Mouse (Mus musculus) neural tube, embryonic 12.5 days (tissue): Measurements from ENCODE around the gene Arhgap15. TPM values are rescaled to one million over a fixed set of nuclear protein-coding genes. Genes with fewer than 3 reads are reported as not detected.

Source experiments
- ATAC-seq: fragments of 200-750 bp; cut with Nextera tagmentation; 2 replicates; pipeline ENCODE4 v1.8.0; 2017; ENCODE audit warnings: low read depth, mild to moderate bottlenecking, moderate TSS enrichment, moderate library complexity; ENCODE audit not compliant: low FRiP score
- H3K27ac ChIP-seq: fragments of 300-500 bp; sonication (generic); 2 replicates; pipeline ENCODE4 v1.5.1; 2016
- H3K27me3 ChIP-seq: fragments of 300-500 bp; sonication (generic); replicated peaks from 2 replicates; pipeline ENCODE4 v1.6.1; 2016; ENCODE audit warnings: mild to moderate bottlenecking
- H3K36me3 ChIP-seq: fragments of 300-500 bp; sonication (generic); 2 replicates; pipeline ENCODE4 v1.6.1; 2016; ENCODE audit warnings: mild to moderate bottlenecking
- H3K4me1 ChIP-seq: fragments of 300-500 bp; sonication (generic); 2 replicates; pipeline ENCODE4 v1.6.1; 2016
- H3K4me2 ChIP-seq: fragments of 300-500 bp; sonication (generic); replicated peaks from 2 replicates; pipeline ENCODE4 v1.6.1; 2016; ENCODE audit warnings: mild to moderate bottlenecking
- H3K4me3 ChIP-seq: fragments of 300-500 bp; sonication (generic); 2 replicates; pipeline ENCODE4 v1.5.1; 2016
- H3K9ac ChIP-seq: fragments of 300-500 bp; sonication (generic); 2 replicates; pipeline ENCODE4 v1.6.1; 2016; ENCODE audit warnings: mild to moderate bottlenecking
- H3K9me3 ChIP-seq: fragments of 300-500 bp; sonication (generic); 2 replicates; pipeline ENCODE4 v1.6.1; 2016; ENCODE audit warnings: mild to moderate bottlenecking
- WGBS: fragments of 180-500 bp; shearing (Covaris S2); methylation state at CpG from one replicate; pipeline ENCODE4 v1.1.7; 2016; 5-methylcytosine and 5-hydroxymethylcytosine counted together
- polyA plus RNA-seq: library from polyadenylated mRNA; unstranded; fragments of >200 nt; fragmentation: Nextera tagmentation; extraction: Ambion mirVana; gene quantifications from 2 replicates; pipeline ENCODE4 v1.2.1, GENCODE M21; 2016

Arhgap15 gene
- polyA plus RNA-seq, 1 experiment from 2014 or later = 0.81 TPM

DNA sequence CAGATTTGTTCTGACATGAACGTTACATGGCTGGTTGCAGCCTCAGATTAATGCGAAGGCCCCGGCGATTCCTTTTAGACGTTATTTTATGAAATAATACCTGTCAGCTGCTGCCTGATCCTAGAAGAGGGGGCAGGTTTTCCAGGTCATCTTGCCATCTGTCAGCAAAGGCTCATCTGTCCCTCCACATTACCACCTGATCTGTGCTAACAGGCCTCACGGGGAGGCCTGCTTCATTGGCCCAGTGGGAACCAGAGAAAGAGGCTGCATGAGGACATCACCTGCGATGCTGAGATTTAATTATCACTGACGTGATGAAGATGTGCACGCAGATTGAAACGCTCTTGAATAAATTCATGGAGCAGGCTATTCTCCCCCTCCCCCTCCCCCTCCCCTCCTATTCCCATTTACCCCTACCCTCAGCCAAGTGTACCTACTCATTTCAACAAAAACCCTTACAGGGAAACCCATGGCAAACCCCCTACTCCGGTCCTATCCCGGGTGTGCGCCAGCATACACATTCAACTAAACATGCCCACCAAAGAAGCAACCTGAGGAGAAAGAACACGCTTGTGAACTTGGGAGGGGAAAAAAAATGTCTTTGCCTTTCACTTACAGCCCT is 268.9 kb downstream of the Arhgap15 start:
- Histone ChIP-seq H3K9ac (no peak overlapping the region), H3K27ac (no peak overlapping the region), H3K9me3 (no peaks in the 10 kb centered on the region), H3K4me3 (no peak overlapping the region), H3K4me2 (no peak overlapping the region), H3K4me1 (no peaks in the 10 kb centered on the region; the same call in 1 of the 2 replicates), H3K36me3 (no peaks in the 10 kb centered on the region), H3K27me3 (no peaks in the 10 kb centered on the region)
- 69% methylated on average over 14 of the region's 14 CpGs for WGBS
- peak; percentile 87 for ATAC-seq

DNA sequence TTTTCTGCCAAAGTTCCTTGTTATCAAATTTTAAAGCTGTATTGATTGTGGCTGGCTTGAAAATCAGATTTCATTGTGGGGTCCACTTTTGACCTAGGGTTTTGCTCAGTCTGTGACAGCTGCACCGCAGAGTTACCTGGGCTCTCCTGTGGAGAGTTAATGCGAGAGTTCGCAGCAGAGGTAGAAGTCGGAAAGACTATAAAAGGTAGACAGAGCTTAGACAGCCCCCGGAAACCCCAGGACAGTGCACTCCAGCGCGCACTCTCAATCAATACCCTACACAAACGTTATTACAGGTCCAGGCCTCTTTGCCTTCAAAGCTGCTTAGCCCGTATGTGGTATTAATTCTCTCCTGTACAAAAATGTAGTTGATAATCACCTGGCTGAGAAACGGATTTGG is 269.4 kb downstream of the Arhgap15 start:
- no peak for ATAC-seq
- Histone ChIP-seq H3K27me3 (no peaks in the 10 kb centered on the region), H3K9me3 (no peaks in the 10 kb centered on the region), H3K36me3 (no peaks in the 10 kb centered on the region), H3K27ac (no peak overlapping the region), H3K9ac (no peak overlapping the region), H3K4me1 (no peaks in the 10 kb centered on the region; the same call in 1 of the 2 replicates), H3K4me3 (no peak overlapping the region), H3K4me2 (no peak overlapping the region)
- 80% methylated on average over 10 of the region's 10 CpGs for WGBS

DNA sequence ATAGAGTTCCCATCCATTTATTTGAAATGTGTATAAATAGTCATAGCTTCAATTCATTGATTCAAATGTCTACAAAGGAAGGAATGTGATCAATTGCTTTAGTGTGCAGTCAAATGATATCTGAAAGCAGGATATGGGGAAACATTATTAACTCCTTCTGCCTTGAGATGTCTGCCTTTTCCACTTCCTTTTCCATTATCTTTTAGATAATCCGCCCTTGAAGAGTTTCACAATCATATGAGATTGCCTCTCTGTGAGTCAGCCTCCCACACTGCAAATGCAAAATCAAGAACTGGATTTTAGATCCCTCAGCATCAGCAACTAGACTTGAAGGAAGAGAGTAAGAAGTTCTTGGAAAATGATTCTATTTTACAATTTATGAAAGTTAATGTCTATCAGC is 276.1 kb downstream of the Arhgap15 start:
- H3K27me3 ChIP-seq = no peaks in the 10 kb centered on the region
- no peak overlapping the region for H3K27ac ChIP-seq
- no peaks in the 10 kb centered on the region for H3K4me1 ChIP-seq
- H3K36me3 ChIP-seq = no peaks in the 10 kb centered on the region
- ATAC-seq = no peak
- H3K4me2 ChIP-seq = no peak overlapping the region
- H3K9ac ChIP-seq = no peak overlapping the region
- no peaks in the 10 kb centered on the region for H3K9me3 ChIP-seq
- WGBS = 89% methylated on average over 1 of the region's 1 CpGs
- H3K4me3 ChIP-seq = no peak overlapping the region

DNA sequence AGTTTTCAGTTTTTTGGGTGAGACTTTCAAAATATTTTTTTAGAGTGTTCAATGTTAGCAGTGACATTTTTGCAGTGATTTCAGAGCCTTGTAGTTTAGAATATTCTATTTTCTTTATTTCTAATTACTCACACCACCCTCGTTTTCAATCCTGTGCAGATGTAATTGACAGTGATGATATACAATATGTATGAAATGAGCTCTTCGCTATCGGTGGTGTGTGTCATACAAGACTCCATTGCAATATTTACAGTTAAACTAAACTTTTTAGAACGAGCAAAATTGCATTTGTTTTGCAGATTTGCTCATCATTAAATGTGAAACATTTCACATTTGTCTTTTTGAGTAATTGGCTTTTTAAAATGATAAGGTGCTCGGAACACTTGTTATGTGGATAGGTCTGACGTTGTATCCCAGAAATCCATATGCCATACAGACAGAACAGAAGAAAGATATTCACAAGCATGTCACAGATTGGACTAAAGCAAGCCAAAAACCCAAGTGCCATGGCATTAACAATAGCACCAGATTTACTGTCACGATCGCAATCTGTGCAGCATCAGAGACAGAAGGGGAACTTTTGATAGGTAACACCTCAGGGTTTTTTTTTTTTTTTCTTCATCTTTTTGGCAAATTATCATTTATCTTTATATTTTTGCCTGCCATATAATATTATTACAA is 280.6 kb downstream of the Arhgap15 start:
- Histone ChIP-seq H3K9me3 (no peaks in the 10 kb centered on the region), H3K4me2 (no peak overlapping the region), H3K4me1 (no peaks in the 10 kb centered on the region), H3K27ac (no peak overlapping the region), H3K36me3 (no peaks in the 10 kb centered on the region), H3K27me3 (no peaks in the 10 kb centered on the region), H3K4me3 (no peak overlapping the region), H3K9ac (no peak overlapping the region)
- ATAC-seq = no peak
- WGBS = 85% methylated on average over 8 of the region's 8 CpGs

DNA sequence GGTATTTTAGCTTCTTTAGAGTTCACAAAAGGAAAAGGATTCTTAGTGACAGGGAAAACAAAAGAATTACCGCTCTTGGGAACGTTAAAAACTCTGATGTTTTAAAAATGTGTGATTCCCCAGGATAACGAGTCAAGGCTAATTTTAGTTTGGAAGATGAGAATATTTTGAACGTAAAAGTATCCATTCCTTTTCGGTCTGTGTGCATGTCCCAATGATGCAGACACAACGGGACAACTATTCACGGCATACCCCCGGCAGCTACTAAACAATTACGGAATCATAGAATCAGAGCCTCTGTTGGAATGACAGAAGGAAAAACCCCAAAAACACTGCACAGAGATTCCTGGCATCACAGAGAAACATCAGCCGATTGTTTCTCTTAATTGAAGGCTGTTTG is 281.2 kb downstream of the Arhgap15 start:
- Histone ChIP-seq H3K9ac (no peak overlapping the region), H3K36me3 (no peaks in the 10 kb centered on the region), H3K4me3 (no peak overlapping the region), H3K9me3 (no peaks in the 10 kb centered on the region), H3K27me3 (no peaks in the 10 kb centered on the region), H3K4me1 (no peaks in the 10 kb centered on the region), H3K4me2 (no peak overlapping the region), H3K27ac (no peak overlapping the region)
- WGBS = 92% methylated on average over 10 of the region's 10 CpGs
- no peak for ATAC-seq

DNA sequence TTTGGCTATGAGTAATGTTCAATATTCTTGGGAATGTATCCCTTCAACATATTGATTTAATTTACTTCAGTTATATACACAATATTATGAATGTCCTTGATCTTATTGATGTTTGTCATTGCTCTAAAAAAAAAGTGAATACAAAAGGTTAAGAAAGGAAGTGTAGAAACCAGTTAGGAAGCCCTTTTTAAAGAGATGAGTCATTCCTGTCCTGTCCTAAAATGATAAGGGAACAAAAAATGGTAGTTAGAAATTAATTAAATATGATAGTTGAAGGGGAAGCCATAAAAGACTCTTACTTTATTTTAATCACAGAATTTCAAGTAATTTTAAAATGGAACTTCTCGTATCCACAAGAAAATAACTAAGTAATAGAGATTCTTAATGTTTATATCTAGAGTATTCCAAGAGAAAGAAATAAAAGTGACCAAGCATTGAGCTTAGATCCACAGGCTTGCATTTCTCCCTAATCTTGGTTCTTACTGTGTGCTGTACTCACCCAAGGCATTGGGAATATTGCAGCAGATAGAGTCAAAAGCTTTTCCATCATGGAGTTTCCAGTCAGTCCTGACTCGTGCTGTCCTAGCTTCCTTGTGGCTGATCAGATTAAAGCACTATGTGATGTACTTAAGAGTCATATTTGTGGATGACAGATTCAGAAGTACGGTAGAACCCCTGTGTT is 291.0 kb downstream of the Arhgap15 start:
- Histone ChIP-seq H3K4me3 (no peak overlapping the region), H3K27me3 (no peaks in the 10 kb centered on the region), H3K36me3 (no peaks in the 10 kb centered on the region), H3K4me2 (no peak overlapping the region), H3K4me1 (no peaks in the 10 kb centered on the region), H3K27ac (no peak overlapping the region), H3K9ac (no peak overlapping the region), H3K9me3 (no peaks in the 10 kb centered on the region)
- ATAC-seq = no peak
- 87% methylated on average over 3 of the region's 3 CpGs for WGBS

DNA sequence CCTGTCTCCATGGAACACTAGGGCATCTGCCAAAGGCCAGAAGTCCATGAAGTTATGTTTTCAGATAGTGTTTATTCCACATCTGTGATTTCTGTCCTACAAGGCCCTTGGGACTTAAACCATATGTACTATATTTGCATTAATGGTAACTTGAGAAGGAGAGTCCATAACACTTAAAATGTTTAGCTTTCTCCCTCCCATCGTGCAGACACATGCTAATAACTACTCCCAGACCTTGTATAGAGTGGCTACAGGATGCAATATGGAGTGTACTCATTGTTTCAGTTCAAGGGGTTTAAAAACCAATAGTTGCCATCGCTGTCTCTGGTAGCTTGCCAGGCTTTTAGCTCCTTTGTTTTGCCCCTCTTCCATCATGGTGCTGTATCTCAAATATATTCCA is 295.5 kb downstream of the Arhgap15 start:
- Histone ChIP-seq H3K27me3 (no peaks in the 10 kb centered on the region), H3K4me2 (no peak overlapping the region), H3K27ac (no peak overlapping the region), H3K4me3 (no peak overlapping the region), H3K4me1 (no peaks in the 10 kb centered on the region), H3K36me3 (no peaks in the 10 kb centered on the region), H3K9ac (no peak overlapping the region), H3K9me3 (no peaks in the 10 kb centered on the region)
- WGBS = 72% methylated on average over 2 of the region's 2 CpGs
- ATAC-seq = no peak

DNA sequence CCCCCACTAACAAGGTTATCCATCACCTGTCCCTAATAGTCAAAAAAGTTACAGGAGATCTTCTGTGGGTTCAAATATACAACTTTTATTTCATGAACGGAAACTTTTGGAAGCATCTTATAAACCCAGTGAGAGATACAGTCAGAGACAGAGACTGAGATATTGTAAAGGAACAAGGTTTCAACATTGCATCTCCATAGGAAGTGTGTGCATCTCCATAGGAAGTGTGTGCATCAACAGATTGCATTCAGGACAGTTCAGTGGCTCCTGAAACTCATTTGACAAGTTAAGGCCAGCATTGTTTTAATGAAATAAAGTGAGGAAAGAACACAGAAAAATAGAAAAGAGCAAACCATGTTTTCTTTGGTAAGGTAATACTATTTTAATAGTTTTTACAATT is 296.0 kb downstream of the Arhgap15 start:
- Histone ChIP-seq H3K9me3 (no peaks in the 10 kb centered on the region), H3K4me1 (no peaks in the 10 kb centered on the region), H3K4me3 (no peak overlapping the region), H3K27me3 (no peaks in the 10 kb centered on the region), H3K27ac (no peak overlapping the region), H3K36me3 (no peaks in the 10 kb centered on the region), H3K4me2 (no peak overlapping the region), H3K9ac (no peak overlapping the region)
- no peak for ATAC-seq
- 89% methylated on average over 1 of the region's 1 CpGs for WGBS

DNA sequence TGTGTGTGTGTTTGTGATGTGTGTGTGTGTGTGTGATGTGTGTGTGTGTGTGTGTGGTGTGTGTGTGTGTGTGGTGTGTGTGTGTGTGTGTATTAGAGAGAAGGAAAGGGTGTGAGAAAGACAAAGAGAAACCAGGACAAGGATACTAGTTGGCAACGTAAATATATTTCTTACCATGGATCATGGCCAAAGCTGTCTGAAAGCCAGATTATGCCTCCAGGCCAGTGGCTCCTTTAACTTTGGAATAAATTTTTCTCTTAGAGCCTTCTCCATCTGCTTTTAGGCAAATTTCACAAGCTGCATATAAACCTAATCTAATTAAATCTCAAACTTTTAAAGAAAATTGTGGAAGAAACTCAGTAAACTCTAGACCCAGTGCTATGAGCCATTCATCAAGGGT is 296.6 kb downstream of the Arhgap15 start:
- H3K27ac ChIP-seq = no peak overlapping the region
- no peak for ATAC-seq
- 80% methylated on average over 1 of the region's 1 CpGs for WGBS
- H3K9me3 ChIP-seq = no peaks in the 10 kb centered on the region
- no peak overlapping the region for H3K9ac ChIP-seq
- no peaks in the 10 kb centered on the region for H3K4me1 ChIP-seq
- no peak overlapping the region for H3K4me2 ChIP-seq
- H3K4me3 ChIP-seq = no peak overlapping the region
- no peaks in the 10 kb centered on the region for H3K27me3 ChIP-seq
- H3K36me3 ChIP-seq = no peaks in the 10 kb centered on the region

DNA sequence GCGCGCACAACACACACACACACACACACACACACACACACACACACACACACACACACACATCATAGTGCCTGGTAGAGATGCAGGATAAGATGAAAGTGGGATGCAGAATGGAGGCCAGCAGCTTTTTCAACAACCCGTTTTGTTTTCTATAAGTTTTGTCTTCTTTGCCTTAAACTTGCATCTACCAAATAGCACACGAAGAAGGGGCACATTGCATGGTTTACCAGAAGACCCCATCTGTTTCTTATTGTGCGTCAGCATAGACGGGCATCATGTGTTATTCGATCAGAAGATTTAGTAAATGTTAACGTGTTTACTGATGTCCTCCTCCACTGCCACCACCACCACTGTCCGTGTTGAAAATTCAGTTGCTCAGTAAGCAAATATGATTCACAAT is 311.7 kb downstream of the Arhgap15 start:
- WGBS = 87% methylated on average over 9 of the region's 9 CpGs
- no peak for ATAC-seq
- no peak overlapping the region for H3K27ac ChIP-seq
- no peak overlapping the region for H3K4me2 ChIP-seq
- H3K9ac ChIP-seq = no peak overlapping the region
- H3K36me3 ChIP-seq = no peaks in the 10 kb centered on the region
- no peaks in the 10 kb centered on the region for H3K4me1 ChIP-seq
- no peaks in the 10 kb centered on the region for H3K27me3 ChIP-seq
- no peaks in the 10 kb centered on the region for H3K9me3 ChIP-seq
- no peak overlapping the region for H3K4me3 ChIP-seq

DNA sequence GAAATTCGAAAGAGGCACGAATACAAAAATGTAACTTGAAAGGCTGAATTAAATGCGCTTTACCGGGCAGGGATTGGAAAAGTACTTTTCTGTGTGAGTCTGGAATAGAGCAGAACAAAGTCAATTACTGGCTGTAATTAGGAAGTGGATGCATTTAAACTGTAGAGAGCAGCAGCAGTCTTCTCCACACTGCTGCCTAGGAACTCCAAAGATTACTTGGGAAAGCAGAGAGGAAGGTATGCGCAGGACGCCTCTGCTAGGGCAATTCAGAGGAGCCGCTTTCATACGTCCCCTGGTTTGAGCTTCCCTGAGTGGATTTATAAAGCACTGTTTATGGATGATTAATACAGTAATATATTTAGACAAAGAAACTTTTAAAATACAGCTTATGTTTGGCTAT is 312.1 kb downstream of the Arhgap15 start:
- WGBS = 72% methylated on average over 8 of the region's 8 CpGs
- Histone ChIP-seq H3K9ac (no peak overlapping the region), H3K9me3 (no peaks in the 10 kb centered on the region), H3K36me3 (no peaks in the 10 kb centered on the region), H3K4me3 (no peak overlapping the region), H3K4me2 (no peak overlapping the region), H3K27me3 (no peaks in the 10 kb centered on the region), H3K27ac (no peak overlapping the region), H3K4me1 (no peaks in the 10 kb centered on the region)
- ATAC-seq = no peak

DNA sequence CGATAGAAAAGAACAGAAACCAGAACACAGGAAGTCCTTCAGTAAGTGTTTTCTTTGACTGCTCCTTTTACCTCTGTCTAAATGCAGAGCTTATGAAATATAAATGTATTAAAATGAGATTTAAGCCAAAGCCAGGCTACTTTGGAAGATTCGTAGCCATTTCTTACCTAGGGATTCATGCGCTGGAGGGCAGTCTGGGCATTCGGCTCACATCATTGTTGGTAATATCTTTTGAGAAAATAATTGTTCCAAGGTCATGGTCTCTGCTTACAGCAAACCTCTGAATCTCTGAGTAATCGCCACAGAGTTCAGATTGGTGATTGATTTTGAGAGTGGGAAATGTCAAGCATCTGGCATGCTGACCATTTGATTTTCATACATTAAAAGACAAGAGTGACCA is 316.4 kb downstream of the Arhgap15 start:
- H3K4me3 ChIP-seq = no peak overlapping the region
- H3K27ac ChIP-seq = no peak overlapping the region
- no peak overlapping the region for H3K9ac ChIP-seq
- no peaks in the 10 kb centered on the region for H3K27me3 ChIP-seq
- H3K4me2 ChIP-seq = no peak overlapping the region
- H3K4me1 ChIP-seq = no peaks in the 10 kb centered on the region
- H3K36me3 ChIP-seq = no peaks in the 10 kb centered on the region
- H3K9me3 ChIP-seq = no peaks in the 10 kb centered on the region
- 87% methylated on average over 5 of the region's 5 CpGs for WGBS
- ATAC-seq = no peak
